Mouse (Mus musculus) CH12.LX (cell line): Measurements from ENCODE around the gene Pex16.

Experiments used
- CTCF ChIP-seq, 2 experiments: IDR thresholded peaks in 1 of 2; conservative IDR thresholded peaks in 1 of 2; 2 replicates each; pipeline ENCODE4 v1.5.1; 2011 to 2012; ENCODE audit warnings: low read depth in 2 of 2, low read length in 2 of 2, improper control_type of control experiment in 1 of 2, inconsistent platforms in 1 of 2, mild to moderate bottlenecking in 1 of 2, moderate library complexity in 1 of 2
- EP300 ChIP-seq: IDR thresholded peaks from 2 replicates; pipeline ENCODE4 v1.6.1; 2011; ENCODE audit warnings: low read length, improper control_type of control experiment
- JUN ChIP-seq: IDR thresholded peaks from 2 replicates; pipeline ENCODE4 v1.6.1; 2011; ENCODE audit warnings: low read depth, mild to moderate bottlenecking, low read length, improper control_type of control experiment, moderate library complexity; ENCODE audit not compliant: insufficient read depth
- KAT2A ChIP-seq: IDR thresholded peaks from 2 replicates; pipeline ENCODE4 v1.6.1; 2012; ENCODE audit warnings: low read length, improper control_type of control experiment, inconsistent platforms; ENCODE audit not compliant: insufficient replicate concordance
- MAX ChIP-seq: IDR thresholded peaks from 2 replicates; pipeline ENCODE4 v1.6.1; 2011; ENCODE audit warnings: low read length, improper control_type of control experiment
- POLR2A ChIP-seq: IDR thresholded peaks from 2 replicates; pipeline ENCODE4 v1.6.1; 2011; ENCODE audit warnings: low read depth, mild to moderate bottlenecking, improper control_type of control experiment, low read length
- USF1 ChIP-seq: IDR thresholded peaks from 2 replicates; pipeline ENCODE4 v1.6.1; 2014; ENCODE audit warnings: low read depth, mild to moderate bottlenecking, inconsistent platforms, low read length, improper control_type of control experiment

DNA sequence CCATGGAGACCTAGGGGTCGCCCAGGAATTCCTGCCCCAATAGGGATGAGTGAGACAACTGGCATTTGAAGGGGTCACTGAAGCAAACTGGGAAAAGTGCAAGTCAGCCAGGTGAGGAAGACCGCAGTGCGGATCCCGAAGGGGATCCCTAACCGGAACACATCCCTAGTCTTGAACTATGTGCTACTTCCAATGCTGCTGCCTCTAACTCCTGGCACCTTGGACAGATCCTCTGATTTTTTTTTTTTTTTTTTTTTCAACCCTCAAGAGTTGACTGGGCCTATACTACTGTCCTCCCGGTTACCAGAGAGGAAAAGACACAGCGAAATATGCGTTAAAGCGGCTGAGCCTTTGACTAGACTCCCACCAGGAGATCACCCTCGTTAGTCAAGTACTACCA is 15.2 kb downstream of the Pex16 start:
- TF ChIP-seq CTCF (conservative IDR thresholded peaks at IDR 0.05 in 1 of 2, IDR thresholded peaks at IDR 0.05 in 1 of 2; ENCODE audit: low read depth in 2 of 2, low read length in 2 of 2) (no peak), POLR2A (no peak), KAT2A (no peak), JUN (no peak), USF1 (no peak), EP300 (no peak), MAX (no peak)
